Mouse (Mus musculus) A20 (cell line): Measurements from ENCODE around the gene Ttc28.

ENCODE experiments used
- DNase-seq: peaks from one replicate; pipeline ENCODE4 v3.0.0-alpha.2; 2011; ENCODE audit warnings: low read depth, low spot score

The Ttc28 gene

DNA sequence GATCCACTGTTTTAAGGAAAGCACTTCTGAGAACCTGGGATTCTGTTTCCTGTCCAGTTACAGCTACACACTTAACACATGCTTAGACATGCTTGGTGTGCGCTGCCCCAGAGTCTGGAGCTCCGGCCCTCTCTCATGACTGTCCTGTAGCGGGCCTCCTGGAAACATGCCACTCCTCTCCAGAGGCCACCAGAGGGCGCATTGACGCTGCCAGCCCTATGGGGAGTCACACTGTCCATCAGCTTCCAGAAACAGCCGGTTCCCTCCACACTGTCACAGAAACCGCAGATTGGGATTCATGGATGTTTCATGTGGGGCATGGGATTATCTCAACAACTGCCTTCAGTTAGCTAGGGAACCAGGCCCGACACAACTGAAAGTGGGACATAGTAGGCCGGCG lies 394.0 kb downstream of the Ttc28 start:
- DNase-seq = peak; percentile 40

DNA sequence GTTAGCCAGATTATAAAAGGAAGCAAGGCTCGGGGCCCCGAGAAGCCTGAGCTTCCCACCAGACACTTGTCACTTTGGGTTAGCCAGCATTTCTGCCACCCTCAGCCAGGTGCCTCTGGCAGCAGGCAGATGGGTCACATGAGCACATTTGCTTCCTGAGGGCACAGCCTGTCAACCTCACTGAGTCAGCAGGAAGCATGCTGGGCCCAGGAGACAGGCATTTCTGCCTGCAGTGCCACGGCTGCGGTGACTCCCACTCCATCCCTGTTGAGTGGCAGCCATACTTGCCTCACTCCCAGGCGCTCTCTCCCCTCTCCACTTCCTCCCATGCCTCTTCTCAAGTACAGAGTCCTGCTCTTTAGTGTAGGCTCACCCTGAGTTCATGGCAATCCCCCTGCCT lies 395.3 kb downstream of the Ttc28 start:
- no peak for DNase-seq

- DNase-seq = no peak
These were observed 405.0 kb downstream of the Ttc28 start for GRCm38 (mm10) chr5:111284420-111285175.

DNA sequence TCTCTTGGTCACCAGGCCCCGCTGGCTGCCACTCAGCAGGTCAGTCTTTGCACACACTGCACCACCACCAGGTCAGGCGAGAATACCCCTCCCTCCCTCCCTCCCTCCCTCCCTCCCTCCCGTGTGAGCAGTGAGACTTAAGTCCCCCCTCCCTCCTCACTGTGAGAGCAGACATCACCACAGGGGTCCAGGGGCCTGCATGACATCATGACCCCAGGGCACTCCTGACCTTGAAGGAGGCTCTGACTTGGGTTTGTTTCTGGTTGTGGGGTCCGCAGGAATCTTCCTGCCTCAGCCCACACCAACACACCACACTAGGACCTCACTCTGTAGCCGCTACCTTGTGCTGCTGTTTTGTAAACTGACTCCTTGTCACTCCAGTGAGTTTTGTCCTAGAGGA lies 408.0 kb downstream of the Ttc28 start:
- no peak for DNase-seq

- no peak for DNase-seq
These were observed 408.9 kb downstream of the Ttc28 start for GRCm38 (mm10) chr5:111288486-111288885.

- DNase-seq = no peak
These were observed 410.5 kb downstream of the Ttc28 start for GRCm38 (mm10) chr5:111290071-111290470.

GRCm38 (mm10) chr5:111291639-111292038 lies 412.0 kb downstream of the Ttc28 start:
- DNase-seq = no peak

GRCm38 (mm10) chr5:111297801-111298200 lies 418.2 kb downstream of the Ttc28 start:
- no peak for DNase-seq

GRCm38 (mm10) chr5:111298706-111299105 lies 419.1 kb downstream of the Ttc28 start:
- DNase-seq = no peak

DNA sequence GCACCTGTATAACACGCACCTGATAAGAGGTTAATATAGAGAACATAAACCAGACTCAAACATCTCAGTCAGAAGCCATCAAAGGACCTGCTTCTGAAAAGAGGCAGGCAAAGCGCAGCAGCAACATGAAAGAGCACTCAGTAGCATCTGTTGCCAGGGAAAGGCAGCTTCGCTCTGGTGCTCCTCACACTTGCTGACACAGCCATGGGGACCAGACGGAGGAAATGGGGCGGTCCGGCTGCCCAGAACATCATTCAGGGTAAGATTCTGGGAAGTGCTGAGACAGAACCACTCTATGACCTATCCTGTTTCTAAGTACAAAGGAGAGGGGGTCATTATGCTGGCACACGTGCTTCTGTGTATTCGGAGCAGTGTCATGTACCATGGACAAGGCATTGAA lies 421.2 kb downstream of the Ttc28 start:
- no peak for DNase-seq

GRCm38 (mm10) chr5:111301736-111302135 lies 422.1 kb downstream of the Ttc28 start:
- peak; percentile 68 for DNase-seq

DNA sequence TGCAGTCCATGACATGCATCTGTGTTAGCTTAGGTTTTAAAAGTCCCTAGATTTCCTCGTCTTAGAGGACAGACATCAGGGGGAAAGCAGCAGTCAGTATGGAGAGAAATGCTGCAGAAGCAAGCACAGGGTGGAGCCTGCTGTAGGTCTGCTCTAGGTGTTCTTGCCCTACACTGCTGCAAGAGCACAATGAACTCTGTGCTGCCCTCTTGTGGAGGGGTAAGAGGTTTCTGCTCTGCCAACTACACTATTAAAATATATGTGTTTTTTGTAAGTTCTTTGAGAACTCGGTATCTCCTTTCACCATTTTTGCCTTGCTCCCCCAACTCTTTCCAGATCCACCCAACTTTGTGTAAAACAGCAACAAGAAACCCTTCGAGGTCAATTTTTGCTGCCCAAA lies 425.1 kb downstream of the Ttc28 start:
- peak; percentile 29 for DNase-seq

GRCm38 (mm10) chr5:111310185-111310584 lies 430.6 kb downstream of the Ttc28 start:
- DNase-seq = no peak

DNA sequence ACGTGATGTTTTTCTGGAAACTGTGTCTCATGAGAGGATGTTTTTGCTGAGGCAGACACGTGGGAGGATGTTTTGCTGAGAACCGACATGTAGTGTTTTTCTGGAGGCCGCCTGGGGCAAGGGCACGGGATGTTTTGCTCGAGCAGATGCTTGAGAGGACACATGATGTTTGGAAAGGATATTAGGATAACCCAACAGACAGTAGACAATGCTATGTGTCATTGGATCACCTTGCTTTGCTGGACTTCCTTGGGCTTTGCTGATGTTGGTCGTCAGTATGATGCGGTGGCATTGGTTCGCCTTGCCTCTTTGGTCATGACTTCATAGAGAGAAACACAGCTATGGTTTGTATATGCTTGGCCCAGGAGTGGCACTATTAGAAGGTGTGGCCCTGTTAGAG lies 434.2 kb downstream of the Ttc28 start:
- no peak for DNase-seq

GRCm38 (mm10) chr5:111315061-111315460 lies 435.5 kb downstream of the Ttc28 start:
- DNase-seq = no peak

DNA sequence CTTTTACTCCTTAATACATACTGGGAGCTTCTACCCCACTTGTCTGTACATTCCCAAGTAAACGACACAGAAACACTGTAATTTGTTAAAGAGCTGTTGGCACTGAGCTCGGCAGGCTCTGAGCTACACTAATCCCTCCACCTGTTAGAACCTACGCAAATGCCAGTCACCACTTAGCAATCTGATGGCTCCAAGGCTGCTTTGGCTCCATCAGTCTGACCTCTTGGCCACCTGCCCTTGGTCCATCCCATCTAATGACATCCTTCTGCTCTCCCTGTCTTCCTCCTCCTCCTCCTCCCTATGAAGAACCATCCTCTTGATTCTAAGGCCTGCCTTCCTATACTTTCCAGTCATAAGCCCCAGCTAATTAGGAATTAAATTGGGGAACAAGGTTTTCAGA lies 437.9 kb downstream of the Ttc28 start:
- no peak for DNase-seq

GRCm38 (mm10) chr5:111318946-111319345 lies 439.3 kb downstream of the Ttc28 start:
- DNase-seq = no peak

DNA sequence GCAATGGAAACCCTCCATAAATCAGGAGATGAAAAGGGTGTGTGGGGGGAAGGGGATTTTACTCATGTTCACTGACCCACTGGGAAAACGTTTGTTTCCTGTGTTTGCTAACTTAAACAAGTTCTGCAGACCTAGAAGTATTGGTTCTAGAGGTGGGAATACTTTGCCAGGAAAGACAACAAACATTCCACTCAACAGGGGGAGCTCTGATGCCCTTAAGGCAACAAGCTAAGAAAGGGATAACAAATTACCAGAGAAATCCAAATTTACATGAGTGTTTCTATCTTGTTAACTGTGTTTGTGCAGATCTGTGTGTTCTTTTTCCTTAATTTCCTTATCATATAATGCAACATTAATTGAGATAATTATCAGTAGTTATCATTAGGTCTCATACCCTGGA lies 446.2 kb downstream of the Ttc28 start:
- no peak for DNase-seq

DNA sequence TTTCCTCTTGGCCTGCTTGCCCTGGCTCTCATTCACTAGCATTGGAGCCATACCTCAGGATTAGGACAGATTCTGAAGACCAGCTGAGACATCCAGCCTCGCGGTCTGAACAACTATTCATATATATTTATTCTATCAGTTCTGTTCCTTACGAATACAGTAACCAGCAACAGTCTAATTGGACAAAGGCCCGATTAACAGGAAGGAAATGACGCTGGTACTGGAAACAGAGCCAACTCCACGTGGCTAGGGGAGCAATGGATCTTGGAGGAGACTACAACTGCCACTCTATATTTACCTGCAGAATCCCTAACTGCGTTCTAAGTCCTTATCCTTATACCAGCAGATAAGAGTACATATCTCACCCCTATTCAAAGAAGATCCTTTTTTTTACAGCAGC lies 447.8 kb downstream of the Ttc28 start:
- DNase-seq = no peak

GRCm38 (mm10) chr5:111329782-111330416 lies 450.3 kb downstream of the Ttc28 start:
- DNase-seq = no peak

DNA sequence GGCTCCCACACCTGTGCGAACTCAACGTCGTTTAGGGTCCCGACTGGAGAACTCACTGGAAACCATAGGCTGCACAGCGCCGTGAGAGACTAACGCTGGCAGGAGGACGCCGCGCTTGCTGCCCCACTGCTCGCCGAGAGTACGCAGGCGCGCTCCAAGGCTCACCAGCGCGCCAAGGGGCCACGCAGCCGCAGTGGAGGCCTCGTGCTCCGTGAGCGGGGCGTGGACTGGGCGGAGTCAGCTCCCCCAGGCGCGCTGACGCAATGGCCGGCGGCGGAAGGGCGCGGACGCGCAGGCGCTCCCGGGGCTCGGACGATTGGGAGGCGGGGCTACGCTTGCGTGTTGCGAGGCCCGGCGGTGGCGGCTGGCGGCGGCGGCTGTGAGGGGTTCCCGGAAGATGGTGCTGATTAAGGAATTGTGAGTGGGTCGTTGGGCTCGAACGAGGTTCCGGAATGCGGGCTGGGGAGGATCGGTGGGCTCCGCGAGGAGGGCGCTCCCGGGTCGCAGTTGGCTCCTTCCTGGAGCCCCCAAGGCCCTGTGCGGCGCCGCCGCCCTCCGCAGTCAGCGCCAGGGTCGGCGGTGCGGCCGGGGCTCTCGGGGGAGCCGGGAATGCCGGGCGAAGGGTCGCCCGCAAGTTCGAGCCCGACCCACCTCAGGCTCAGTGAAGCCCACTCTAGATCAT lies 451.0 kb downstream of the Ttc28 start, which contains the start of gene Pitpnb:
Pitpnb (plus strand) TSS at position 347 of the 682 bp plus-strand sequence.
- peak; percentile 96 for DNase-seq

- DNase-seq = no peak
These were observed 451.5 kb downstream of the Ttc28 start for GRCm38 (mm10) chr5:111331099-111331435.
